Mouse (Mus musculus) thymus, postnatal 10 days (tissue): ENCODE data around the gene Ech1.
A peak's percentile ranks its signal among the peaks of the same experiment; 100 is the strongest.

Experiments used
- DNase-seq, 2 experiments: peaks; one replicate each; pipeline ENCODE4 v3.0.0; 2021; ENCODE audit warnings: low spot score in 2 of 2

Ech1 gene

GRCm38 (mm10) chr7:28859953-28860352 lies 34.9 kb downstream of the Ech1 start:
- no peak for DNase-seq

- no peak for DNase-seq
These were observed 35.9 kb downstream of the Ech1 start for GRCm38 (mm10) chr7:28860898-28861297.

- DNase-seq = no peak
These were observed 37.9 kb downstream of the Ech1 start for GRCm38 (mm10) chr7:28862817-28863499.

- DNase-seq = no peak
These were observed 38.5 kb downstream of the Ech1 start, which contains the start of gene Lgals7 for GRCm38 (mm10) chr7:28863540-28863939. Lgals7 (plus strand) TSS chr7:28863853.

GRCm38 (mm10) chr7:28864288-28864750 lies 39.3 kb downstream of the Ech1 start:
- no peak for DNase-seq

- DNase-seq = peak; percentile 97 to 99
These were observed 40.7 kb downstream of the Ech1 start for GRCm38 (mm10) chr7:28865481-28866300.

- no peak for DNase-seq
These were observed 41.9 kb downstream of the Ech1 start for GRCm38 (mm10) chr7:28866769-28867507.

- DNase-seq = peak; percentile 67 to 88
These were observed 42.7 kb downstream of the Ech1 start for GRCm38 (mm10) chr7:28867508-28868340.

GRCm38 (mm10) chr7:28870901-28871664 lies 46.1 kb downstream of the Ech1 start:
- no peak for DNase-seq

GRCm38 (mm10) chr7:28874565-28874964 lies 49.5 kb downstream of the Ech1 start:
- DNase-seq = no peak

GRCm38 (mm10) chr7:28876099-28876498 lies 51.1 kb downstream of the Ech1 start:
- no peak for DNase-seq

GRCm38 (mm10) chr7:28877155-28877554 lies 52.1 kb downstream of the Ech1 start:
- DNase-seq = no peak

GRCm38 (mm10) chr7:28877856-28878255 lies 52.8 kb downstream of the Ech1 start:
- no peak for DNase-seq

- peak; percentile 43 to 53 for DNase-seq
These were observed 54.6 kb downstream of the Ech1 start for GRCm38 (mm10) chr7:28879606-28880005.

- no peak for DNase-seq
These were observed 55.5 kb downstream of the Ech1 start for GRCm38 (mm10) chr7:28880554-28880953.

GRCm38 (mm10) chr7:28881199-28881598 lies 56.2 kb downstream of the Ech1 start, which contains the start of gene Capn12:
Capn12 (plus strand) TSS chr7:28881422.
- peak; percentile 40 to 44 for DNase-seq
